Mouse (Mus musculus): ENCODE data around the gene 9930111J21Rik2.
"Not testable (repeated sequence)": the region's sequence is repeated elsewhere in the genome, so short reads cannot be mapped to it uniquely, and the experiment has no call there.

GRCm38 (mm10) chr11:48982848-48983247, 68.2 kb downstream of the 9930111J21Rik2 start:
- TF ChIP-seq CTCF (IDR thresholded peaks at IDR 0.05; ENCODE audit: low read depth); EP300 (optimal IDR thresholded peaks at IDR 0.05): not testable (repeated sequence)

All from stomach, postnatal 0 days (tissue).